20 mouse cellular contexts compared by ENCODE assay signal in genomic region chr10:26364326-26364856, GRCm38 (mm10). TPM values are rescaled to one million over a fixed set of nuclear protein-coding genes. Genes with fewer than 3 reads are reported as not detected.
DNase-seq lines count a peak whose midpoint lies in the region; ATAC-seq and TF ChIP-seq lines count a peak whose summit lies in the region.
"Had no signal": no experiment of that assay in that cellular context is flagged by ENCODE, and none has a peak within 500 bp of the region (broad histone marks: within the 10 kb centered on the region; RNA-seq: fewer than 3 reads in every experiment).

No protein-coding gene starts in this region.

- dilution Hi-C loops in CH12.LX (cut with MboI; ENCODE audit: extremely low pct_ligation_motif_present, extremely low pct_unique_long_range_greater_than_20kb, low sequenced_read_pairs) = no loop called here

- peak; percentile 58; the same call in 1 of the 2 replicates for ATAC-seq in midbrain, embryonic 13.5 days
- ATAC-seq in midbrain, postnatal 0 days (ENCODE audit: low FRiP score) = no peak
- ATAC-seq in megakaryocyte, adult 5-6 weeks (ENCODE audit: poor library complexity, severe bottlenecking) = peak; percentile 90
- ATAC-seq in liver, embryonic 12.5 days = no peak
- no peak for ATAC-seq in heart, embryonic 12.5 days (ENCODE audit: insufficient number of reproducible peaks, low FRiP score)
- ATAC-seq: intestine, postnatal 0 days had no signal

- peak; percentile 57; the same call in 1 of the 2 replicates for TF ChIP-seq EP300 in CH12.LX (IDR thresholded peaks at IDR 0.05; ENCODE audit: low read length)

- no peak overlapping the region for H3K27ac ChIP-seq in midbrain, embryonic 13.5 days
- H3K27ac ChIP-seq in midbrain, postnatal 0 days (ENCODE audit: low read depth, low read length) = no peak overlapping the region
- peak overlapping the region; percentile 58 for H3K27ac ChIP-seq in CH12.LX (ENCODE audit: insufficient read depth, low read depth)
- no peak overlapping the region for H3K27ac ChIP-seq in liver, embryonic 12.5 days
- no peak overlapping the region for H3K27ac ChIP-seq in heart, embryonic 12.5 days (ENCODE audit: poor library complexity, severe bottlenecking)
- H3K27ac ChIP-seq: hindbrain, embryonic 14.5 days; kidney, postnatal 0 days; layer of hippocampus, adult 2 months; left cerebral cortex, adult 2 months; limb, embryonic 10.5 days had no signal

- TF ChIP-seq CTCF in midbrain, postnatal 0 days (IDR thresholded peaks at IDR 0.05) = no peak
- TF ChIP-seq CTCF in CH12.LX (conservative IDR thresholded peaks at IDR 0.05 in 1 of 2, IDR thresholded peaks at IDR 0.05 in 1 of 2; ENCODE audit: low read depth in 2 of 2, low read length in 2 of 2) = peak in 1 of 2 experiments; percentile 25; a peak in 2 of 4 replicates

- peak; percentile 23; the same call in 1 of the 2 replicates for TF ChIP-seq POLR2A in CH12.LX (IDR thresholded peaks at IDR 0.05; ENCODE audit: low read depth, low read length)

- no peak overlapping the region for H3K9ac ChIP-seq in midbrain, embryonic 13.5 days (replicated peaks)
- no peak overlapping the region for H3K9ac ChIP-seq in midbrain, postnatal 0 days (replicated peaks; ENCODE audit: low read length, poor library complexity, severe bottlenecking)
- peak overlapping the region; percentile 63 for H3K9ac ChIP-seq in CH12.LX (ENCODE audit: insufficient read depth, low read depth)
- H3K9ac ChIP-seq in liver, embryonic 12.5 days = no peak overlapping the region
- H3K9ac ChIP-seq in heart, embryonic 12.5 days = no peak overlapping the region
- H3K9ac ChIP-seq: forebrain, postnatal 0 days; hindbrain, embryonic 14.5 days; lung, embryonic 14.5 days had no signal

- no peak; the same call in 1 of the 2 replicates for TF ChIP-seq RAD21 in CH12.LX (IDR thresholded peaks at IDR 0.05; ENCODE audit: low read depth, low read length)

- peaks cover 12% of the 10 kb centered on the region; the same call in 1 of the 2 replicates for H3K79me2 ChIP-seq in CH12.LX (replicated peaks; ENCODE audit: control insufficient read depth, extremely low read depth, insufficient read depth, poor library complexity, severe bottlenecking)

- WGBS in midbrain, embryonic 13.5 days = 76% methylated on average over 8 of the region's 8 CpGs
- 64% methylated on average over 8 of the region's 8 CpGs for WGBS in midbrain, postnatal 0 days
- WGBS in liver, embryonic 12.5 days (ENCODE audit: insufficient replicate concordance) = 59% methylated on average over 8 of the region's 8 CpGs
- 72% methylated on average over 8 of the region's 8 CpGs for WGBS in heart, embryonic 12.5 days

- H3K4me1 ChIP-seq in midbrain, embryonic 13.5 days (replicated peaks) = peaks cover 14% of the 10 kb centered on the region
- no peaks in the 10 kb centered on the region for H3K4me1 ChIP-seq in midbrain, postnatal 0 days (ENCODE audit: insufficient read depth, low read length)
- peaks cover 6 to 33% of the 10 kb centered on the region in 2 experiments; a peak in 3 of 4 replicates for H3K4me1 ChIP-seq in CH12.LX (ENCODE audit: control insufficient read depth in 1 of 2, insufficient read depth in 2 of 2)
- H3K4me1 ChIP-seq in liver, embryonic 12.5 days = peaks cover 10% of the 10 kb centered on the region; the same call in 1 of the 2 replicates
- H3K4me1 ChIP-seq in heart, embryonic 12.5 days (replicated peaks) = peaks cover 10% of the 10 kb centered on the region; the same call in 1 of the 2 replicates
- H3K4me1 ChIP-seq: limb, embryonic 10.5 days had no signal

- H3K27me3 ChIP-seq in midbrain, embryonic 13.5 days = no peaks in the 10 kb centered on the region
- H3K27me3 ChIP-seq in midbrain, postnatal 0 days (ENCODE audit: insufficient read depth, low read length) = no peaks in the 10 kb centered on the region
- H3K27me3 ChIP-seq in CH12.LX (replicated peaks) = no peaks in the 10 kb centered on the region
- no peaks in the 10 kb centered on the region for H3K27me3 ChIP-seq in liver, embryonic 12.5 days (replicated peaks)
- no peaks in the 10 kb centered on the region for H3K27me3 ChIP-seq in heart, embryonic 12.5 days (replicated peaks)

- no peaks in the 10 kb centered on the region for H3K9me3 ChIP-seq in midbrain, embryonic 13.5 days
- no peaks in the 10 kb centered on the region for H3K9me3 ChIP-seq in midbrain, postnatal 0 days (ENCODE audit: low read length)
- no peaks in the 10 kb centered on the region for H3K9me3 ChIP-seq in CH12.LX (replicated peaks; ENCODE audit: low read length)
- no peaks in the 10 kb centered on the region for H3K9me3 ChIP-seq in liver, embryonic 12.5 days (replicated peaks)
- H3K9me3 ChIP-seq in heart, embryonic 12.5 days (replicated peaks) = no peaks in the 10 kb centered on the region
- H3K9me3 ChIP-seq: limb, embryonic 10.5 days had no signal

- H3K4me3 ChIP-seq in midbrain, embryonic 13.5 days (replicated peaks) = no peak overlapping the region
- H3K4me3 ChIP-seq in midbrain, postnatal 0 days (ENCODE audit: low read depth, low read length) = no peak overlapping the region
- no peak overlapping the region for H3K4me3 ChIP-seq in CH12.LX (replicated peaks in 1 of 3; ENCODE audit: low read depth in 2 of 3, low read length in 2 of 3, poor library complexity in 1 of 3)
- no peak overlapping the region for H3K4me3 ChIP-seq in liver, embryonic 12.5 days
- H3K4me3 ChIP-seq in heart, embryonic 12.5 days = no peak overlapping the region
- H3K4me3 ChIP-seq: layer of hippocampus, adult 2 months; left cerebral cortex, adult 2 months; limb, embryonic 10.5 days had no signal

- H3K4me2 ChIP-seq in midbrain, embryonic 13.5 days (replicated peaks) = no peak overlapping the region
- no peak overlapping the region for H3K4me2 ChIP-seq in midbrain, postnatal 0 days (ENCODE audit: low read depth, low read length, poor library complexity, severe bottlenecking)
- peak overlapping the region; percentile 56; the same call in 1 of the 2 replicates for H3K4me2 ChIP-seq in CH12.LX (ENCODE audit: insufficient read depth, low read depth, poor library complexity, severe bottlenecking)
- no peak overlapping the region for H3K4me2 ChIP-seq in liver, embryonic 12.5 days
- H3K4me2 ChIP-seq in heart, embryonic 12.5 days = no peak overlapping the region
- H3K4me2 ChIP-seq: hindbrain, embryonic 14.5 days; liver, embryonic 11.5 days; lung, embryonic 14.5 days had no signal

- no peak for DNase-seq in midbrain, postnatal 0 days (ENCODE audit: low spot score)
- DNase-seq in 416B (ENCODE audit: low read depth) (peak; percentile 31), CH12.LX (ENCODE audit: extremely low read depth) (peak; percentile 49)
- no peak for DNase-seq in layer of hippocampus, adult 9-10 months (ENCODE audit: low spot score)
- DNase-seq: adrenal gland, postnatal 10 days; cerebellum, adult 18-20 months; forebrain, postnatal 0 days; gastrocnemius, postnatal 14 days had no signal

- in situ Hi-C loops in CH12.LX (cut with MboI; ENCODE audit: low pct_ligation_motif_present, low pct_unique_long_range_greater_than_20kb, low sequenced_read_pairs) = loop anchor here (25.0 kb wide), 1 partner anchor 523 kb away; no protein-coding TSS in a partner anchor

- peaks cover 11% of the 10 kb centered on the region for H3K36me3 ChIP-seq in midbrain, embryonic 13.5 days
- no peaks in the 10 kb centered on the region for H3K36me3 ChIP-seq in midbrain, postnatal 0 days (ENCODE audit: insufficient read depth, low read length)
- H3K36me3 ChIP-seq in CH12.LX (replicated peaks in 1 of 2; ENCODE audit: control insufficient read depth in 1 of 2, insufficient read depth in 1 of 2, low read length in 1 of 2) = peaks cover 6 to 43% of the 10 kb centered on the region in 2 experiments
- 0 out of 2 replicates have a peak, but pooled peaks cover 2% of the 10 kb centered on the region for H3K36me3 ChIP-seq in liver, embryonic 12.5 days
- peaks cover 7% of the 10 kb centered on the region; the same call in 1 of the 2 replicates for H3K36me3 ChIP-seq in heart, embryonic 12.5 days

TF ChIP-seq in CH12.LX, 34 proteins besides CTCF, POLR2A, EP300 and RAD21 (continues in another document):
- peak; percentile 34; the same call in 1 of the 2 replicates for TF ChIP-seq ELF1 (IDR thresholded peaks at IDR 0.05; ENCODE audit: low read depth, low read length)
- no peak for TF ChIP-seq CHD2 (IDR thresholded peaks at IDR 0.05; ENCODE audit: low read length)
- TF ChIP-seq NRF1 (IDR thresholded peaks at IDR 0.05; ENCODE audit: low read depth, low read length) = no peak
- TF ChIP-seq GABPA (IDR thresholded peaks at IDR 0.05; ENCODE audit: insufficient replicate concordance, low read depth, low read length) = no peak
- no peak for TF ChIP-seq NELFE (IDR thresholded peaks at IDR 0.05; ENCODE audit: low read depth, low read length)
- TF ChIP-seq PAX5 (IDR thresholded peaks at IDR 0.05; ENCODE audit: low read length) = no peak
- peak; percentile 59; the same call in 1 of the 2 replicates for TF ChIP-seq SIN3A (IDR thresholded peaks at IDR 0.05; ENCODE audit: low read length)
- no peak for TF ChIP-seq ZKSCAN1 (IDR thresholded peaks at IDR 0.05; ENCODE audit: borderline replicate concordance, low read depth, low read length)
- peak; percentile 63; the same call in 1 of the 2 replicates for TF ChIP-seq JUN (IDR thresholded peaks at IDR 0.05; ENCODE audit: insufficient read depth, low read depth, low read length)
- no peak for TF ChIP-seq ZC3H11A (IDR thresholded peaks at IDR 0.05; ENCODE audit: low read depth, low read length)
- TF ChIP-seq POLR2AphosphoS2 (IDR thresholded peaks at IDR 0.05; ENCODE audit: low read depth, low read length) = no peak
- no peak for TF ChIP-seq MAZ (IDR thresholded peaks at IDR 0.05; ENCODE audit: low read depth, low read length)
- TF ChIP-seq TCF12 (IDR thresholded peaks at IDR 0.05; ENCODE audit: low read depth, low read length) = no peak
- TF ChIP-seq JUND (conservative IDR thresholded peaks at IDR 0.05; ENCODE audit: low read depth, low read length) = peak; percentile 79
- no peak for TF ChIP-seq USF1 (IDR thresholded peaks at IDR 0.05; ENCODE audit: low read depth, low read length)
- TF ChIP-seq TBP (conservative IDR thresholded peaks at IDR 0.05; ENCODE audit: low read depth, low read length) = peak; percentile 56; the same call in 1 of the 2 replicates

RNA-seq across cellular contexts. Expression of gene L3mbtl3, which starts 11.4 kb away (rescaled TPM):
- 25.5 and 27.9 TPM in 2 replicates for polyA plus RNA-seq in midbrain, embryonic 13.5 days (2015; fragmentation: Nextera tagmentation; extraction: Ambion mirVana)
- total RNA-seq in midbrain, postnatal 0 days (2014; rRNA removed) = 59.6 and 69.5 TPM in 2 replicates
- 24.9 and 27.3 TPM in 2 replicates for polyA plus RNA-seq in midbrain, postnatal 0 days (2015; fragmentation: Nextera tagmentation; extraction: Ambion mirVana)
- total RNA-seq in CH12.LX (2012; rRNA removed) (11.8 and 12.7 TPM in 2 replicates), CH12.LX (2014; rRNA removed) (19.5 and 23.4 TPM in 2 replicates)
- 15.9 and 18.0 TPM in 2 replicates for polyA plus RNA-seq in CH12.LX (2012; ENCODE audit: insufficient read length, low read depth)
- total RNA-seq in megakaryocyte, adult 5-6 weeks (2015) = 10.6 and 15.7 TPM in 2 replicates
- total RNA-seq in megakaryocyte, adult 5-6 weeks (2017) = 17.2 and 17.3 TPM in 2 replicates
- polyA plus RNA-seq in liver, embryonic 12.5 days (2016; fragmentation: Nextera tagmentation; extraction: Ambion mirVana) = 3.9 and 4.1 TPM in 2 replicates
- polyA plus RNA-seq in heart, embryonic 12.5 days (2016; fragmentation: Nextera tagmentation; extraction: Ambion mirVana) = 12.2 and 12.9 TPM in 2 replicates

Comparison
In these comparisons a context has a peak if more than half of its experiments do, and no peak if none do; other contexts are left out.
1. ATAC-seq: peak in midbrain, embryonic 13.5 days (single experiment) and megakaryocyte, adult 5-6 weeks (single experiment); none in midbrain, postnatal 0 days (single experiment), liver, embryonic 12.5 days (single experiment) and heart, embryonic 12.5 days (single experiment).
2. DNase-seq: peak in 416B (single experiment) and CH12.LX (single experiment); none in midbrain, postnatal 0 days (single experiment) and layer of hippocampus, adult 9-10 months (single experiment).